Mouse (Mus musculus) midbrain, embryonic 12.5 days (tissue): ENCODE measurements at regions not wholly inside any gene's neighbourhood (a gene's known extent, or its start where the extent isn't known, plus 50 kb on each side); places are given as distances from the start of the nearest gene placed in this dataset.

Source experiments
- ATAC-seq: fragments of 200-750 bp; cut with Nextera tagmentation; 2 replicates; pipeline ENCODE4 v1.8.0; 2017; ENCODE audit warnings: low read depth, moderate TSS enrichment, moderate library complexity; ENCODE audit not compliant: low FRiP score
- H3K27ac ChIP-seq: fragments of 300-500 bp; sonication (generic); replicated peaks from 2 replicates; pipeline ENCODE4 v1.5.1; 2016; ENCODE audit warnings: mild to moderate bottlenecking
- H3K27me3 ChIP-seq: fragments of 300-500 bp; sonication (generic); 2 replicates; pipeline ENCODE4 v1.6.1; 2016; ENCODE audit warnings: mild to moderate bottlenecking
- H3K36me3 ChIP-seq: fragments of 300-500 bp; sonication (generic); 2 replicates; pipeline ENCODE4 v1.6.1; 2016
- H3K4me1 ChIP-seq: fragments of 300-500 bp; sonication (generic); 2 replicates; pipeline ENCODE4 v1.6.1; 2016
- H3K4me2 ChIP-seq: fragments of 300-500 bp; sonication (generic); replicated peaks from 2 replicates; pipeline ENCODE4 v1.6.1; 2016; ENCODE audit warnings: mild to moderate bottlenecking, moderate library complexity
- H3K4me3 ChIP-seq: fragments of 300-500 bp; sonication (generic); 2 replicates; pipeline ENCODE4 v1.5.1; 2016; ENCODE audit warnings: mild to moderate bottlenecking
- H3K9ac ChIP-seq: fragments of 300-500 bp; sonication (generic); replicated peaks from 2 replicates; pipeline ENCODE4 v1.6.1; 2016; ENCODE audit warnings: mild to moderate bottlenecking, moderate library complexity
- H3K9me3 ChIP-seq: fragments of 300-500 bp; sonication (generic); 2 replicates; pipeline ENCODE4 v1.6.1; 2016; ENCODE audit warnings: mild to moderate bottlenecking
- WGBS: fragments of 180-500 bp; shearing (Covaris S2); methylation state at CpG from one replicate; pipeline ENCODE4 v1.1.7; 2016; 5-methylcytosine and 5-hydroxymethylcytosine counted together

DNA sequence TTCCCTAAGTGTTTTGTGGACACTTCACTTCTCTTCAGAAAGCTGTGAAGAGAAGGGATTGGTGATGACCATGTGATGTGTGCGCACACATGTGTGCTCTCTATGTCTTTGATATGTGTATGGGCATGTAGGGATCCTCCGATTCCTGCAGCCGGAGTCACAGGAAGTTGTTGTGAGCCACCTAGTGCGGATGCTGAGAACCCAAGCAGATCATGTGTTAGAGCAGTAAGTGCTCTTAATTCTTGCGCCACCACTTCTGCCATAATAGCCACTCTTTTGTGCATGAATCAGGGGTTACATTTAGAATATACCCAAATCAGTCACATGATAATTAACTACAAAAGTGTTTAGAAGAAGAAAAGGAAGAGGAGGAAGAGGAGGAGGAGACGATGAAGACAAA is 170.7 kb downstream of the Tmem26 start:
- H3K4me3 ChIP-seq, result no peak overlapping the region
- no peak overlapping the region for H3K27ac ChIP-seq
- H3K4me2 ChIP-seq, result no peak overlapping the region
- no peaks in the 10 kb centered on the region for H3K27me3 ChIP-seq
- H3K36me3 ChIP-seq, result no peaks in the 10 kb centered on the region
- H3K4me1 ChIP-seq, result no peaks in the 10 kb centered on the region
- no peaks in the 10 kb centered on the region for H3K9me3 ChIP-seq
- no peak overlapping the region for H3K9ac ChIP-seq
- no peak for ATAC-seq
- 94% methylated on average over 6 of the region's 6 CpGs for WGBS

DNA sequence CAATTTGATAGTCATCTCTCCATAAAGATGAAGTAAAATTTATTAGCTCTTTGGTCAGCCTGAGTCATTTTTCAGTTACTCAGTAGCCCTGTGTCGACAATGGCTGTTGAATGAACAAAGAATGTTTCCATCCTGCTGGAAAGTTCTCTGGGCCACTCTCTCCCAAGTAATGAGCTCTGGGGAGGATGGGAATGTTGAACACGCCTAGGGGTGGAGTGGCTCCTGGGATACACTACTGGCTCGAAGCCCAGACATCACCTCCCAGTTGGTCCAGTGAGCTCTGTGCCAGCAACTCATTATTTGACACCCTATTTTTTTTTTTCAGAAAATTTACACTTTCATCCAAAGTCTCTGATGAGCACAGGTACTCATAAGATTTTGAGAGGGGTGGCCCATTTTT is 174.1 kb downstream of the Tmem26 start:
- ATAC-seq, result no peak
- 86% methylated on average over 3 of the region's 3 CpGs for WGBS

DNA sequence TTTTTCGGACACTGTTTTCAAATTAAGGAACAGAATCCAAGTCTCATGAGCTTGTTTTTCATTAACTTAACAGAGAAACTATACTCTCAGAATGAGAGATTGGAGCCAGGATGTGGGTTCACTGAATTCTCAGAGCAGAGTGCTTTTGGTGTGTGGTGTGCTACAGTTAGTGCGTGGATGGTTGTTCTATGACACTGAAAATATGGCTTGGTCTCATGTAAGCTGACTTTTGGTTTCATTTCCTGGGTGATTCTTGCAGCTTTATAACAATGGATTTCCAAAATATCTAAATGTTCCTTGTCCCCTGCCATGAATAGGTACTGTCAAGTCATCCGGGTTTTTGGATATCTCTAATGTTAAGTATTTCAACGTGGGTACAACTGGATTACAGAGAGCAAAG is 177.7 kb downstream of the Tmem26 start:
- no peak overlapping the region for H3K27ac ChIP-seq
- H3K9me3 ChIP-seq, result no peaks in the 10 kb centered on the region
- no peaks in the 10 kb centered on the region for H3K27me3 ChIP-seq
- H3K4me1 ChIP-seq, result no peaks in the 10 kb centered on the region
- no peak overlapping the region for H3K4me2 ChIP-seq
- H3K36me3 ChIP-seq, result no peaks in the 10 kb centered on the region
- ATAC-seq, result no peak
- no peak overlapping the region for H3K4me3 ChIP-seq
- no peak overlapping the region for H3K9ac ChIP-seq
- WGBS, result 77% methylated on average over 4 of the region's 4 CpGs

More for the DNA sequence above, 174.1 kb downstream of the Tmem26 start:
- Histone ChIP-seq H3K27ac (no peak overlapping the region), H3K9me3 (no peaks in the 10 kb centered on the region), H3K9ac (no peak overlapping the region), H3K27me3 (no peaks in the 10 kb centered on the region), H3K4me2 (no peak overlapping the region), H3K36me3 (no peaks in the 10 kb centered on the region), H3K4me3 (no peak overlapping the region), H3K4me1 (no peaks in the 10 kb centered on the region)

DNA sequence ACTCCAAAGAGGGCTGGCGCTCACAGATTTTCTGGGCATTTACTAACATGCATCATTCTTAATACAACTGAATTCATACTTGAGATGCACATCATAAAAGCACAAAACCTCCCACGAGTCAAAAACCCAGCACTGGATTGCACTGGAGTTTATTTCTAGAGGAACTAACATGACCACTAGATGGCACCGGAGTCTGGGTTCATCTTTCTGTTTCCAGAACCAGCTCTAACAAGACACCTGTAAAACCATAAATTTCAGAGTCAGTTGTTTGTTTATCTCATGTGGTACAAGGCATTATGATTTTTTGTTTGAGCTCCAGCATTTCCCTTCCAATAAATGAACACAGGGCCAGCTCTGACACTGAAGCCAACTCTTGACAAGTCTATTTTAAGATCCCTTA is 179.2 kb downstream of the Tmem26 start:
- Histone ChIP-seq H3K9ac (no peak overlapping the region), H3K9me3 (no peaks in the 10 kb centered on the region), H3K27ac (no peak overlapping the region), H3K4me1 (no peaks in the 10 kb centered on the region), H3K27me3 (no peaks in the 10 kb centered on the region), H3K36me3 (no peaks in the 10 kb centered on the region), H3K4me3 (no peak overlapping the region), H3K4me2 (no peak overlapping the region)
- 35% methylated on average over 3 of the region's 3 CpGs for WGBS
- no peak for ATAC-seq

DNA sequence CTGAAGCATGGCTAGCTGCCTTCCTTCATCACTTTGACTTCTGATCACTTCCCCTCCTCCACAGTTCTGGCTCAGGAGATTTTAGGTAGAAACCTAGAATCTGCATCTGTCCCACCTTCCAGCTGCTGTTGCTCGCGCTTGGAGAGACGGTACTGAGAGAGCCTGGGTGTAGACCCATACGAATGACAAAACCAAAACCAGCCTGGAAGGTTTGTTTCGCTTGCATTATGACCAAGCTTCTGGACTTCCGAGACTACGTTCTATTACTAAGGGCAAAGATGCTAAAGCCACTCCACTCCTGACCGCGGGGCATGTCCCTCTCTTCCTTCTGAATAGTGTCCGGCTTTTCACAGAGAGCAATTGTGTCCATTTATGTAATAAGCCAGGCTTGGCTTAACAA is 180.9 kb downstream of the Tmem26 start:
- H3K4me2 ChIP-seq, result no peak overlapping the region
- no peak overlapping the region for H3K4me3 ChIP-seq
- H3K9ac ChIP-seq, result no peak overlapping the region
- H3K4me1 ChIP-seq, result peaks cover 7% of the 10 kb centered on the region; the same call in 1 of the 2 replicates
- H3K27me3 ChIP-seq, result no peaks in the 10 kb centered on the region
- no peaks in the 10 kb centered on the region for H3K36me3 ChIP-seq
- H3K9me3 ChIP-seq, result no peaks in the 10 kb centered on the region
- WGBS, result 92% methylated on average over 10 of the region's 10 CpGs
- H3K27ac ChIP-seq, result no peak overlapping the region
- ATAC-seq, result no peak

DNA sequence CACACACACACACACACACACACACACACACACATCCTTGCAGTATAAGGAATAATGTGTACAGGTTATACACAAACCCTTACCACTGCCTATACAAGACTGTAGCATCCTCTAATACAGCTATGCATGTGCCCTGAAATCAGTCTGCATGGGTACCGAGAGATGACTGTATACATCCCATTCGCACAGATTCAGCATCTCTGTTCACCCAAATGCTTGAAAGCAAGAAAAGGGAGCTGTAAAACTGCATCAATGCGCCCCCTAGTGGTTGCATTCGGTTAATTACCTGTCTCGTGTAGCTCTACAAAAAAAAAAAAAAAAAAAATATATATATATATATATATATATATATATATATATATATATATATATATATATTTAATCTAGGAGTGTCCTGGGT is 184.8 kb downstream of the Tmem26 start:
- 31% methylated on average over 5 of the region's 5 CpGs for WGBS
- no peaks in the 10 kb centered on the region for H3K36me3 ChIP-seq
- H3K27me3 ChIP-seq, result no peaks in the 10 kb centered on the region
- H3K4me2 ChIP-seq, result no peak overlapping the region
- H3K9me3 ChIP-seq, result no peaks in the 10 kb centered on the region
- peaks cover 7% of the 10 kb centered on the region; the same call in 1 of the 2 replicates for H3K4me1 ChIP-seq
- H3K27ac ChIP-seq, result no peak overlapping the region
- no peak overlapping the region for H3K4me3 ChIP-seq
- H3K9ac ChIP-seq, result no peak overlapping the region
- no peak for ATAC-seq

DNA sequence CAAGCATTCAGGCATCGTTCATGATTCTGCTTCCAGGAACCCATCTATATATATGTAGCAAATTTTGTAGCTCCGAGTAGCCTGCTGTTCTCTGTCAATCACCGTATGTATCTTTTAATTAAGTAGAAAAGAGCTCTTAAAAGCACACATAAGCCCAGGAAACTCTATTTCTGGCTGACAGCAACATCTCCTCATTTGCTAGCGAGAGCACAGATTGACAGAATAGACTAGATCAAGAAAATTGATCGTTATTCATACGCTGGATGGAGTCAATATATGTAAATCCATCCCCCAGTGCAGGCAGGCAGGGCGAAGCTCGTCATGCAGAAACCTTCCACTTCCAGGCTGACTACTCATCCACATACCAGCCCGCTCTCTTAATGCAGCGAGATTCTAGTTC is 185.6 kb downstream of the Tmem26 start:
- WGBS, result 50% methylated on average over 10 of the region's 10 CpGs
- Histone ChIP-seq H3K36me3 (no peaks in the 10 kb centered on the region), H3K9ac (no peak overlapping the region), H3K27me3 (no peaks in the 10 kb centered on the region), H3K9me3 (no peaks in the 10 kb centered on the region), H3K4me1 (peaks cover 7% of the 10 kb centered on the region; the same call in 1 of the 2 replicates), H3K27ac (peak overlapping the region; percentile 46), H3K4me3 (no peak overlapping the region), H3K4me2 (peak overlapping the region; percentile 40)
- peak; percentile 38; the same call in 1 of the 2 replicates for ATAC-seq

DNA sequence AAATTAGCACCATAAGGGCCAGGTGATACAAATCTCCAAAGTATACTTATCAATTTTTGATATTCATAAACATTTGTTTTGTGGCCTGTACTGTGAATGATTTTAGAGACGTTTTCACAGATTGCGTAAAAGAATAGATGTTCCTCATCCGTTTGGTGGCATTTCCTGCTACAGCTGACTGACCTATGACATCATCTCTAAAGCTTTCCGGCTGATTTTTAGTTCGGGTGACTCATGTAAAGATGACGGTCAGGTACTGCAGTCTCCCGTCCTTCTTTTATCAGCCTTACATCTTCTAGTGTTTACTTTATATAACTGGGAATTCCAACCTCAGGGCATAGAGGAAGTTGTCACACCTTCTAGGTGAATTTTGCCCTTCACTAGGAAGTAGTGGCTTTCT is 192.7 kb downstream of the Tmem26 start:
- no peak for ATAC-seq

DNA sequence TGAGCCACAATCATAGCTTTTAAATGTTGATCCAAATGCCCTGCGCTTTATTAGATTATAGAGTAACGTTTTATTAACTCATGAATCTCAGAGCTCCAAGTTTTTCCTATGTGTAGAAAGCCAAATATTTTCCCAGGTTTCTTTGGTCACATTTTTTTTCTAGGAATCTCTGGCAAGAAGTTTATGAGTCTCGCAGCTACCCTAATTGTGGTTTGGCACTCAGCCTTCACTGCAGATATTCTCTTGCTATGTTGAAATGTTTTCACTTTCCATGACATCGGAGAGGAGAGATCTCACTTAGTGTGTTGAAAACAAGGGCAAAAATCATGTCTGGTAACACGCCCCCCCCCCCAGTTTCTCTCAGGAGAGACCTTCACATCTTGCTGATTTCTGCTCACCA is 212.4 kb downstream of the Tmem26 start:
- H3K9ac ChIP-seq, result no peak overlapping the region
- no peaks in the 10 kb centered on the region for H3K27me3 ChIP-seq
- H3K4me2 ChIP-seq, result no peak overlapping the region
- H3K4me1 ChIP-seq, result no peaks in the 10 kb centered on the region
- no peaks in the 10 kb centered on the region for H3K9me3 ChIP-seq
- H3K27ac ChIP-seq, result no peak overlapping the region
- WGBS, result 85% methylated on average over 5 of the region's 5 CpGs
- no peak overlapping the region for H3K4me3 ChIP-seq
- ATAC-seq, result no peak
- no peaks in the 10 kb centered on the region for H3K36me3 ChIP-seq

More for the DNA sequence above, 192.7 kb downstream of the Tmem26 start:
- Histone ChIP-seq H3K9me3 (no peaks in the 10 kb centered on the region), H3K4me2 (no peak overlapping the region), H3K36me3 (no peaks in the 10 kb centered on the region), H3K27ac (no peak overlapping the region), H3K4me3 (no peak overlapping the region), H3K27me3 (no peaks in the 10 kb centered on the region), H3K9ac (no peak overlapping the region), H3K4me1 (no peaks in the 10 kb centered on the region)
- WGBS, result 87% methylated on average over 7 of the region's 7 CpGs

DNA sequence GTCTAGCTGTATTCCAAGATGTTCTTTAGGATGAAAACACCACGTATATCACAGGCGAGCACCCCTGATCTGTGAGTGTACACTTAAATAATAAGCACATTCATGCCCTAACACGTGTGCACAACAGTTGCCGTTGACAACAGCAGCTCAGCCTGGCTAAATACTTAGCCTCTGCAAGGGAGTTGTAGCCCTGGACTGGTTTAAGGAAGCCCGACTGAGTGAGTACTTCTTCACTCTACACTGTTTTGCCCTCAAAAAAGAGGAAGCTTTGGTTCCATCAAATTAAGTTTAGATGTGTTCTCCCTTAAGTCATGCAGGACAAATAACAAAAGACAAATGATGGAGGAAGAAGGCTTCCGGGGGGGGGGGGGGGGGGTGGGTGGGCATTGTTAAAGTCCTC is 208.0 kb upstream of the Rhobtb1 start:
- Histone ChIP-seq H3K4me3 (no peak overlapping the region), H3K4me1 (no peaks in the 10 kb centered on the region), H3K4me2 (no peak overlapping the region), H3K36me3 (no peaks in the 10 kb centered on the region), H3K27me3 (no peaks in the 10 kb centered on the region), H3K9me3 (no peaks in the 10 kb centered on the region), H3K27ac (no peak overlapping the region), H3K9ac (no peak overlapping the region)
- ATAC-seq, result no peak
- WGBS, result 75% methylated on average over 6 of the region's 6 CpGs

DNA sequence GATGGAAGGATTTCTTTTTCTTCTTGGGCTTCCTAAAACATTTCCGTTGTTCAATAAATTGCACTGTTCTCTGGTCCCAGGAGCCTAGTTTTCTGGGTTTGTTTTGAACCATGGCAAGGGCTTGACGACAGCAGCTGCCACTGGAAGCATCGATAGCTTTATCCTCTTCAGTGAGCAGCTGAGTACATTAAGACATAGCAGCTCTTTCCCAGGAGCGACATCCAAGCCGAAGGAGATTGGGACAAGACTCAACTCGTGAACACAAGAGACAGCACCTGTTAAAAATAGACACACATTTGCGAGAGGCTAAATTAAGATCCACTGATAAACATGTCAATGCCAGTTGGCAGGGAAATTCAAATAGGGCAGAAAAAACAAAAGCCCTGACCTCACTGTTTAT is 194.7 kb upstream of the Rhobtb1 start:
- Histone ChIP-seq H3K4me1 (no peaks in the 10 kb centered on the region), H3K27me3 (no peaks in the 10 kb centered on the region), H3K9me3 (no peaks in the 10 kb centered on the region), H3K27ac (no peak overlapping the region), H3K36me3 (no peaks in the 10 kb centered on the region), H3K9ac (no peak overlapping the region), H3K4me2 (no peak overlapping the region), H3K4me3 (no peak overlapping the region)
- no peak for ATAC-seq
- WGBS, result 82% methylated on average over 7 of the region's 7 CpGs

DNA sequence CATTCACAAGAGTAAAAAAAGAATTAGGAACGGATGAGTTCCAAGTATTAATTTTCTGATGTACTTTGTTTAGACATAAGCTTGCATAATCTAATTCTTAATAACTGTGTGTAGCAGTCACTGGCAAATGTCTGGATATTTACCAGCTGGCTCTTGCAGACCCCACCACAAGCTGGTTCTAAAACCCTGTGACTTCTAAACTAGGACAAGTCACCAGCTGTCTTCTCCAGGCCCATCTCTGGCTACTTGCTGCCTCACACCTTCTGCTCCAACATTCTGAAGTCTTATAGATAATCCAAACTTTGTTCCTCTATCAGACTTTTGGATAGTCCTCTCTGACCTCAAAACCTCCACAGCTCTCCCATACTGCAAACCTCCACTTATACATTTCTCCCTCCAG is 189.9 kb upstream of the Rhobtb1 start:
- 84% methylated on average over 1 of the region's 1 CpGs for WGBS
- H3K27ac ChIP-seq, result no peak overlapping the region
- ATAC-seq, result no peak

DNA sequence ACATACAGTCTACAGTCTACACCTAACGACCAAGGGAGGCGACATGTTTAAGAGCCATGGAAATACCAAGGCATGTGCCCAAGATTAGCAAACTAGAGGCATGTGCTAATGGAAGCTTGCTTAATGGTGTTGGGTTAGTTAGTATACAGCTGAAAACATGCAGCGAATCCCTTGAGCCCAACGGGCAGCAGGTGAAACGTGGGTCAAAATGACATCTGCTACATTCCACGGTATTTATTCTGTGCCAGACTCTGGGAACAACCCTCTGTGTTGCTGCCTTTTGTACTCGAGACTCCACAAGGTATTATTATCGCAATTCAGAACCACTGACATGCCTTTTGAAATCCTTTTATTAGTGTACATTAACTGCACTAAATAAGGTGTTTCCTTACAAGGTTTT is 188.1 kb upstream of the Rhobtb1 start:
- H3K36me3 ChIP-seq, result no peaks in the 10 kb centered on the region
- WGBS, result 84% methylated on average over 8 of the region's 8 CpGs

More for the DNA sequence above, 189.9 kb upstream of the Rhobtb1 start:
- Histone ChIP-seq H3K9me3 (no peaks in the 10 kb centered on the region), H3K9ac (no peak overlapping the region), H3K4me2 (no peak overlapping the region), H3K27me3 (no peaks in the 10 kb centered on the region), H3K4me1 (no peaks in the 10 kb centered on the region), H3K4me3 (no peak overlapping the region), H3K36me3 (no peaks in the 10 kb centered on the region)

More for the DNA sequence above, 188.1 kb upstream of the Rhobtb1 start:
- H3K4me3 ChIP-seq, result no peak overlapping the region
- H3K27ac ChIP-seq, result no peak overlapping the region
- no peaks in the 10 kb centered on the region for H3K27me3 ChIP-seq
- H3K4me2 ChIP-seq, result no peak overlapping the region
- ATAC-seq, result no peak
- H3K9me3 ChIP-seq, result no peaks in the 10 kb centered on the region
- no peaks in the 10 kb centered on the region for H3K4me1 ChIP-seq
- no peak overlapping the region for H3K9ac ChIP-seq
